Mouse (Mus musculus): ENCODE results near the gene Synm. TPM values are rescaled to one million over a fixed set of nuclear protein-coding genes. Genes with fewer than 3 reads are reported as not detected.

Synm gene
- polyA plus RNA-seq, 3 experiments from 2014 or later = not detected

- ATAC-seq = no peak
These were observed 63.6 kb downstream of the Synm start for GRCm38 (mm10) chr7:67695906-67696305.

GRCm38 (mm10) chr7:67692791-67693538 lies 66.6 kb downstream of the Synm start:
- ATAC-seq = no peak

- no peak for ATAC-seq
These were observed 67.4 kb downstream of the Synm start for GRCm38 (mm10) chr7:67692141-67692540.

- no peak for ATAC-seq
These were observed 68.5 kb downstream of the Synm start for GRCm38 (mm10) chr7:67691036-67691435.

- no peak for ATAC-seq
These were observed 69.7 kb downstream of the Synm start for GRCm38 (mm10) chr7:67689793-67690192.

- no peak for ATAC-seq
These were observed 71.3 kb downstream of the Synm start for GRCm38 (mm10) chr7:67688281-67688680.

- no peak for ATAC-seq
These were observed 73.0 kb downstream of the Synm start for GRCm38 (mm10) chr7:67686545-67686944.

- no peak for ATAC-seq
These were observed 76.5 kb downstream of the Synm start for GRCm38 (mm10) chr7:67683006-67683405.

- ATAC-seq = no peak
These were observed 78.5 kb downstream of the Synm start for GRCm38 (mm10) chr7:67681078-67681477.

Other genes starting within 250 kb of the Synm start
- gene Lrrc28, start 114.5 kb downstream of the Synm start, polyA plus RNA-seq (2017; shearing (Covaris generic)) = 10 to 100 TPM; 13.5 to 21.1 (median 19.5) TPM
- gene Ttc23, start 112.3 kb downstream of the Synm start, polyA plus RNA-seq (2017; shearing (Covaris generic)) = 1 to 10 TPM in 1 of 3 experiments, under 1 TPM in 2; 0.42 to 1.8 (median 0.64) TPM
- gene Igf1r, start 193.1 kb upstream of the Synm start, polyA plus RNA-seq (2017; shearing (Covaris generic)) = 10 to 100 TPM in 2 of 3 experiments, 1 to 10 TPM in 1; 2.5 to 33.9 (median 25.9) TPM